Mouse (Mus musculus) ES-E14 (cell line): ENCODE data around the gene Ep400. TPM values are rescaled to one million over a fixed set of nuclear protein-coding genes. Genes with fewer than 3 reads are reported as not detected.

Experiments
- DNase-seq: peaks from one replicate; pipeline ENCODE4 v3.0.0-alpha.2; 2013; ENCODE audit warnings: low read depth, low spot score
- H3K27ac ChIP-seq: 2 replicates; pipeline ENCODE4 v1.5.1; 2012; ENCODE audit warnings: low read depth, mild to moderate bottlenecking, low read length, moderate library complexity, mixed read lengths; ENCODE audit not compliant: poor library complexity, insufficient read depth, severe bottlenecking
- H3K36me3 ChIP-seq: 2 replicates; pipeline ENCODE4 v1.6.1; 2012; ENCODE audit warnings: mild to moderate bottlenecking, low read length, moderate library complexity, mixed read lengths; ENCODE audit not compliant: control insufficient read depth, poor library complexity, insufficient read depth, severe bottlenecking
- H3K4me1 ChIP-seq, 2 experiments: fragments of 150-350 bp in 1 of 2; sonication (generic) in 1 of 2; 2 replicates each; pipeline ENCODE4 v1.6.1; 2012; ENCODE audit warnings: low read length in 2 of 2, mild to moderate bottlenecking in 1 of 2, mixed read lengths in 1 of 2; ENCODE audit not compliant: control insufficient read depth in 2 of 2, insufficient read depth in 2 of 2, poor library complexity in 1 of 2
- H3K4me3 ChIP-seq, 2 experiments: fragments of 150-350 bp in 1 of 2; sonication (generic) in 1 of 2; 2 replicates each; pipeline ENCODE4 v1.5.1; 2012; ENCODE audit warnings: low read length in 2 of 2, low read depth in 1 of 2, mild to moderate bottlenecking in 1 of 2, mixed read lengths in 1 of 2; ENCODE audit not compliant: insufficient read depth in 1 of 2, poor library complexity in 1 of 2, severe bottlenecking in 1 of 2
- H3K9ac ChIP-seq: 2 replicates; pipeline ENCODE4 v1.6.1; 2012; ENCODE audit warnings: low read depth, mild to moderate bottlenecking, low read length, mixed read lengths; ENCODE audit not compliant: poor library complexity, insufficient read depth, severe bottlenecking
- H3K9me3 ChIP-seq: fragments of 150-350 bp; sonication (generic); 2 replicates; pipeline ENCODE4 v1.6.1; 2012; ENCODE audit warnings: low read depth, mild to moderate bottlenecking, low read length; ENCODE audit not compliant: control insufficient read depth, insufficient read depth
- CHD2 ChIP-seq: IDR thresholded peaks from 2 replicates; pipeline ENCODE4 v1.6.1; 2014; ENCODE audit warnings: mild to moderate bottlenecking, low read depth, low read length, inconsistent platforms
- HCFC1 ChIP-seq: IDR thresholded peaks from 2 replicates; pipeline ENCODE4 v1.6.1; 2012; ENCODE audit warnings: low read length, inconsistent platforms, borderline replicate concordance; ENCODE audit not compliant: insufficient read depth
- MAFK ChIP-seq: IDR thresholded peaks from 2 replicates; pipeline ENCODE4 v1.6.1; 2014; ENCODE audit warnings: mild to moderate bottlenecking, low read depth, low read length, inconsistent platforms; ENCODE audit not compliant: insufficient read depth
- ZC3H11A ChIP-seq: IDR thresholded peaks from 2 replicates; pipeline ENCODE4 v1.6.1; 2012; ENCODE audit warnings: low read depth, mild to moderate bottlenecking, inconsistent platforms, low read length, borderline replicate concordance
- ZNF384 ChIP-seq: IDR thresholded peaks from 2 replicates; pipeline ENCODE4 v1.6.1; 2012; ENCODE audit warnings: low read depth, low read length, inconsistent platforms
- in situ Hi-C, 2 experiments: fragments of 600-800 bp; cut with MboI; formaldehyde crosslinking; loops; one replicate each; pipeline ENCODE4 v1.15.1; 2025; ENCODE audit warnings: low sequenced_read_pairs in 2 of 2, inconsistent platforms in 1 of 2; ENCODE audit not compliant: unreplicated experiment in 2 of 2
- total RNA-seq: library from RNA; depleted of rRNA; stranded (reverse); fragments of 300-350 nt; gene quantifications from 2 replicates; pipeline ENCODE4 v1.2.3, GENCODE M21; 2012; rRNA removed

Gene Ep400
- total RNA-seq, 1 experiment = 56.7 TPM

GRCm38 (mm10) chr5:110627351-110627750 lies 143.2 kb downstream of the Ep400 start:
- H3K9me3 ChIP-seq = no peaks in the 10 kb centered on the region
- H3K36me3 ChIP-seq = no peaks in the 10 kb centered on the region
- in situ Hi-C loops = no loop called here
- no peak for DNase-seq
- H3K9ac ChIP-seq = no peak overlapping the region
- H3K4me1 ChIP-seq = peaks cover 0 to 2% of the 10 kb centered on the region in 2 experiments; a peak in 2 of 4 replicates
- TF ChIP-seq ZNF384 (no peak), MAFK (no peak), ZC3H11A (no peak), CHD2 (no peak), HCFC1 (no peak)
- H3K27ac ChIP-seq = no peak overlapping the region
- H3K4me3 ChIP-seq = no peak overlapping the region

GRCm38 (mm10) chr5:110624319-110624718 lies 146.2 kb downstream of the Ep400 start:
- Histone ChIP-seq H3K9ac (no peak overlapping the region), H3K4me1 (peaks cover 0 to 2% of the 10 kb centered on the region in 2 experiments; a peak in 2 of 4 replicates), H3K9me3 (no peaks in the 10 kb centered on the region), H3K36me3 (no peaks in the 10 kb centered on the region), H3K27ac (no peak overlapping the region), H3K4me3 (no peak overlapping the region)
- DNase-seq = no peak
- in situ Hi-C loops = no loop called here
- TF ChIP-seq ZC3H11A (no peak), HCFC1 (no peak), CHD2 (no peak), MAFK (no peak), ZNF384 (no peak)

- DNase-seq = no peak
- no peaks in the 10 kb centered on the region for H3K4me1 ChIP-seq
- no peaks in the 10 kb centered on the region for H3K36me3 ChIP-seq
- no peaks in the 10 kb centered on the region for H3K9me3 ChIP-seq
- in situ Hi-C loops = loop anchor here in 1 of 2 experiments (10.0 kb wide), 1 partner anchor 124 kb away; no protein-coding TSS in a partner anchor
- H3K27ac ChIP-seq = no peak overlapping the region
- H3K4me3 ChIP-seq = no peak overlapping the region
- H3K9ac ChIP-seq = no peak overlapping the region
- TF ChIP-seq ZC3H11A (no peak), MAFK (no peak), HCFC1 (no peak), CHD2 (no peak), ZNF384 (no peak)
Observed at GRCm38 (mm10) chr5:110619226-110619625, 151.3 kb downstream of the Ep400 start.

Other genes with a start within 250 kb of the Ep400 start
- gene Galnt9, start 226.4 kb downstream of the Ep400 start, total RNA-seq = 0.40 and 1.6 TPM in 2 replicates
- gene Noc4l, start 117.3 kb downstream of the Ep400 start, total RNA-seq = 75.0 and 79.4 TPM in 2 replicates
- gene Ddx51, start 117.3 kb downstream of the Ep400 start, total RNA-seq = 32.4 and 61.1 TPM in 2 replicates
- gene Pus1, start 9.9 kb upstream of the Ep400 start, total RNA-seq = 62.1 and 68.2 TPM in 2 replicates
- 82.7 and 136 TPM in 2 replicates for gene Ulk1, start 39.4 kb upstream of the Ep400 start, total RNA-seq
- 21.7 and 22.9 TPM in 2 replicates for gene Hscb, start 69.1 kb upstream of the Ep400 start, total RNA-seq
- 43.4 and 46.6 TPM in 2 replicates for gene Chek2, start 69.3 kb upstream of the Ep400 start, total RNA-seq
- gene Ttc28, start 109.1 kb upstream of the Ep400 start, total RNA-seq = 5.2 and 5.8 TPM in 2 replicates